Mouse (Mus musculus) embryonic facial prominence, embryonic 13.5 days (tissue): ENCODE measurements around the gene Uri1. TPM values are rescaled to one million over a fixed set of nuclear protein-coding genes. Genes with fewer than 3 reads are reported as not detected.

Experiments used
- ATAC-seq: fragments of 200-750 bp; cut with Nextera tagmentation; 2 replicates; pipeline ENCODE4 v1.8.0; 2017; ENCODE audit warnings: low read depth; ENCODE audit not compliant: insufficient number of reproducible peaks, insufficient read depth, low FRiP score, low TSS enrichment
- H3K27ac ChIP-seq: fragments of 300-500 bp; sonication (generic); 2 replicates; pipeline ENCODE4 v1.5.1; 2015; ENCODE audit warnings: moderate library complexity, mild to moderate bottlenecking, inconsistent platforms
- H3K27me3 ChIP-seq: fragments of 300-500 bp; sonication (generic); 2 replicates; pipeline ENCODE4 v1.6.1; 2015; ENCODE audit warnings: mild to moderate bottlenecking, inconsistent platforms
- H3K36me3 ChIP-seq: fragments of 300-500 bp; sonication (generic); 2 replicates; pipeline ENCODE4 v1.6.1; 2015; ENCODE audit warnings: mild to moderate bottlenecking, inconsistent platforms
- H3K4me1 ChIP-seq: fragments of 300-500 bp; sonication (generic); 2 replicates; pipeline ENCODE4 v1.6.1; 2015; ENCODE audit warnings: inconsistent platforms
- H3K4me2 ChIP-seq: fragments of 300-500 bp; sonication (generic); 2 replicates; pipeline ENCODE4 v1.6.1; 2015; ENCODE audit warnings: moderate library complexity, mild to moderate bottlenecking, inconsistent platforms
- H3K4me3 ChIP-seq: fragments of 300-500 bp; sonication (generic); 2 replicates; pipeline ENCODE4 v1.5.1; 2015; ENCODE audit warnings: mild to moderate bottlenecking, inconsistent platforms
- H3K9ac ChIP-seq: fragments of 300-500 bp; sonication (generic); 2 replicates; pipeline ENCODE4 v1.6.1; 2015; ENCODE audit warnings: mild to moderate bottlenecking, inconsistent platforms
- H3K9me3 ChIP-seq: fragments of 300-500 bp; sonication (generic); 2 replicates; pipeline ENCODE4 v1.6.1; 2016; ENCODE audit warnings: inconsistent platforms
- WGBS: fragments of 180-500 bp; shearing (Covaris S2); methylation state at CpG from one replicate; pipeline ENCODE4 v1.1.7; 2015; ENCODE audit warnings: mixed read lengths; 5-methylcytosine and 5-hydroxymethylcytosine counted together
- polyA plus RNA-seq: library from polyadenylated mRNA; unstranded; fragments of >200 nt; fragmentation: Nextera tagmentation; extraction: Ambion mirVana; gene quantifications from 2 replicates; pipeline ENCODE4 v1.2.1, GENCODE M21; 2015

The Uri1 gene
- polyA plus RNA-seq, 1 experiment from 2014 or later, result 44.4 TPM

DNA sequence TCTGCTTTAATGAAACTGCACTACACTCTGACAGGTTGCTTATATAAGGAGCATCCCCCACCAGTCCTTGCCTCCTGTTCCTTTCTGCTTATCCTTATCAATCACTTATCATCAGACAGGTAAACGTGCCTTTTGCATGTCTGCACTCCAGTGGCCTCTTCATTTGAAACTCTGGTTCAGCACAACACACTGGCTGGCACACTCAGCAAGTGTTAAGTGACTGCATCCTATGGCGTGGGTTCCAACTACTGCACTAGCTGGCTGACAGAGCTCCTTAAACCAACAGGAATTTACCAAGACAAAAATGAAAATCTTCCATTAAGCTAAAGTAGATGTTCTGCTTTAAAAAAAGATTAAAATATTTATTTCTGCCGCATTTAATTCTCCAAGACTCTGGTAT is 9.4 kb downstream of the Uri1 start:
- H3K36me3 ChIP-seq, result no peaks in the 10 kb centered on the region
- no peak for ATAC-seq
- no peaks in the 10 kb centered on the region for H3K27me3 ChIP-seq
- H3K4me1 ChIP-seq, result peaks cover 17% of the 10 kb centered on the region
- WGBS, result 77% methylated on average over 3 of the region's 3 CpGs
- H3K4me3 ChIP-seq, result no peak overlapping the region
- H3K4me2 ChIP-seq, result no peak overlapping the region
- 0 out of 2 replicates have a peak, but pooled peaks cover 3% of the 10 kb centered on the region for H3K9me3 ChIP-seq
- no peak overlapping the region for H3K9ac ChIP-seq
- no peak overlapping the region for H3K27ac ChIP-seq

GRCm38 (mm10) chr7:38012811-38013210 is 10.5 kb downstream of the Uri1 start:
- 98% methylated on average over 4 of the region's 4 CpGs for WGBS
- no peaks in the 10 kb centered on the region for H3K36me3 ChIP-seq
- H3K27ac ChIP-seq, result no peak overlapping the region
- H3K4me3 ChIP-seq, result no peak overlapping the region
- H3K9ac ChIP-seq, result no peak overlapping the region
- H3K27me3 ChIP-seq, result no peaks in the 10 kb centered on the region
- H3K4me1 ChIP-seq, result peaks cover 17% of the 10 kb centered on the region
- ATAC-seq, result no peak
- H3K9me3 ChIP-seq, result 0 out of 2 replicates have a peak, but pooled peaks cover 3% of the 10 kb centered on the region
- H3K4me2 ChIP-seq, result no peak overlapping the region

- 74% methylated on average over 6 of the region's 6 CpGs for WGBS
- Histone ChIP-seq H3K36me3 (no peaks in the 10 kb centered on the region), H3K27ac (no peak overlapping the region), H3K9me3 (0 out of 2 replicates have a peak, but pooled peaks cover 3% of the 10 kb centered on the region), H3K9ac (no peak overlapping the region), H3K27me3 (no peaks in the 10 kb centered on the region), H3K4me2 (no peak overlapping the region), H3K4me1 (0 out of 2 replicates have a peak, but pooled peaks cover under 1% of the 10 kb centered on the region), H3K4me3 (no peak overlapping the region)
- ATAC-seq, result no peak
Observed at GRCm38 (mm10) chr7:38008359-38008758, 15.0 kb downstream of the Uri1 start.

GRCm38 (mm10) chr7:38002451-38002850 is 20.9 kb downstream of the Uri1 start:
- 88% methylated on average over 2 of the region's 2 CpGs for WGBS

GRCm38 (mm10) chr7:37999691-38000090 is 23.7 kb downstream of the Uri1 start:
- H3K9ac ChIP-seq, result no peak overlapping the region
- 57% methylated on average over 2 of the region's 2 CpGs for WGBS

More at GRCm38 (mm10) chr7:38002451-38002850, 20.9 kb downstream of the Uri1 start:
- H3K4me2 ChIP-seq, result no peak overlapping the region
- H3K4me1 ChIP-seq, result peaks cover 3% of the 10 kb centered on the region; the same call in 1 of the 2 replicates
- H3K36me3 ChIP-seq, result no peaks in the 10 kb centered on the region
- H3K27me3 ChIP-seq, result no peaks in the 10 kb centered on the region
- no peaks in the 10 kb centered on the region for H3K9me3 ChIP-seq
- no peak overlapping the region for H3K9ac ChIP-seq
- H3K27ac ChIP-seq, result no peak overlapping the region
- no peak for ATAC-seq
- no peak overlapping the region for H3K4me3 ChIP-seq

GRCm38 (mm10) chr7:37992861-37993260 is 30.5 kb downstream of the Uri1 start:
- 86% methylated on average over 2 of the region's 2 CpGs for WGBS
- H3K27ac ChIP-seq, result no peak overlapping the region
- ATAC-seq, result no peak
- no peak overlapping the region for H3K4me3 ChIP-seq
- no peak overlapping the region for H3K9ac ChIP-seq
- no peaks in the 10 kb centered on the region for H3K27me3 ChIP-seq
- no peaks in the 10 kb centered on the region for H3K4me1 ChIP-seq
- H3K9me3 ChIP-seq, result no peaks in the 10 kb centered on the region
- H3K36me3 ChIP-seq, result no peaks in the 10 kb centered on the region
- H3K4me2 ChIP-seq, result no peak overlapping the region

More at GRCm38 (mm10) chr7:37999691-38000090, 23.7 kb downstream of the Uri1 start:
- Histone ChIP-seq H3K4me3 (no peak overlapping the region), H3K9me3 (no peaks in the 10 kb centered on the region), H3K27ac (no peak overlapping the region), H3K27me3 (no peaks in the 10 kb centered on the region), H3K36me3 (no peaks in the 10 kb centered on the region), H3K4me2 (no peak overlapping the region), H3K4me1 (peaks cover 3% of the 10 kb centered on the region; the same call in 1 of the 2 replicates)
- ATAC-seq, result no peak

DNA sequence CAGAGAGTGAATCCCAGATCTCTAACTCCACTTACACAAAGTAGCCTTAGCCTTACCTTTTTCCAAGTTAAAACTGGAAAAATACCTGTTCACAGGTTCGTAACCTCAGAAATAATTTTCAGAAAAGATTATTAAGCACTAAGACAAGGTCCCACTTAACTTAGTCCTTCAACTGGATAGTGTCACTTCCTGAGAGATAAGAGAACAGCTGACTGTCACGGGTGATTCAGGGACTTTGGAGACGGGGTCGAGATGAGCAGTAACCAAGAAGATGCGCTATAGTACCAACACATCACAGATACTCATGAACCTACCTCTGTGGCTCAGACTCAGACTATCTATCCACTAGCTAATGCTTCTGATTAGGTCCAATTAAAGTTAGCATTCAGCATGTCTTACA is 38.5 kb downstream of the Uri1 start:
- Histone ChIP-seq H3K4me3 (no peak overlapping the region), H3K4me1 (no peaks in the 10 kb centered on the region), H3K27ac (no peak overlapping the region), H3K9me3 (no peaks in the 10 kb centered on the region), H3K27me3 (no peaks in the 10 kb centered on the region), H3K36me3 (peaks cover 10% of the 10 kb centered on the region), H3K4me2 (no peak overlapping the region), H3K9ac (no peak overlapping the region)
- ATAC-seq, result no peak
- WGBS, result 88% methylated on average over 5 of the region's 5 CpGs

- Histone ChIP-seq H3K4me2 (no peak overlapping the region), H3K4me3 (no peak overlapping the region), H3K9ac (no peak overlapping the region), H3K4me1 (no peaks in the 10 kb centered on the region), H3K27me3 (no peaks in the 10 kb centered on the region), H3K9me3 (no peaks in the 10 kb centered on the region), H3K27ac (no peak overlapping the region), H3K36me3 (peaks cover 21% of the 10 kb centered on the region)
- WGBS, result 59% methylated on average over 6 of the region's 6 CpGs
- ATAC-seq, result no peak
Observed at GRCm38 (mm10) chr7:37983471-37983870, 39.9 kb downstream of the Uri1 start.

DNA sequence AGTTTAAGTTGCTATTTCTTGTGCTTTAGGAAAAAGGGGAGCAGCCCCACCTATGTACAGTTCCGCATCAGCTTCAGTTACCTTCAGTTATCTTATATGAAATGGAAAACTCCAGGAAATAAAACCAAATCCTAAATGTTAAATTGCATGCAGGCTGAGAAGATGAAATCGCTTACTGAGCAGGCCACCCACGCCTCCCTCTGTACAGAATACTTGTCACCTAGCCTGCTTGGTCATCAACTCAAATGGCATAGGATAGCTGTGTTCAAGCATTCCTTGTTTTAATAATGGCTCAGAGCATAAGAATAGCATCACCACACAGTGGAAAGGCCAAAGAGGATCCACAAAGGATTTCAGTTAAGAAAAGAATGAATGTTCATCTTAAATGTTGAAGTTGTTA is 43.6 kb downstream of the Uri1 start:
- Histone ChIP-seq H3K4me1 (no peaks in the 10 kb centered on the region), H3K4me3 (no peak overlapping the region), H3K9me3 (no peaks in the 10 kb centered on the region), H3K4me2 (no peak overlapping the region), H3K36me3 (peaks cover 37% of the 10 kb centered on the region), H3K9ac (no peak overlapping the region), H3K27me3 (no peaks in the 10 kb centered on the region), H3K27ac (no peak overlapping the region)
- 89% methylated on average over 3 of the region's 3 CpGs for WGBS
- ATAC-seq, result no peak

GRCm38 (mm10) chr7:37978412-37978811 is 44.9 kb downstream of the Uri1 start:
- 85% methylated on average over 4 of the region's 4 CpGs for WGBS
- no peak for ATAC-seq
- peaks cover 40% of the 10 kb centered on the region for H3K36me3 ChIP-seq
- H3K4me3 ChIP-seq, result no peak overlapping the region
- H3K27me3 ChIP-seq, result no peaks in the 10 kb centered on the region
- H3K9me3 ChIP-seq, result no peaks in the 10 kb centered on the region
- no peak overlapping the region for H3K27ac ChIP-seq
- no peak overlapping the region for H3K9ac ChIP-seq
- no peaks in the 10 kb centered on the region for H3K4me1 ChIP-seq
- no peak overlapping the region for H3K4me2 ChIP-seq

DNA sequence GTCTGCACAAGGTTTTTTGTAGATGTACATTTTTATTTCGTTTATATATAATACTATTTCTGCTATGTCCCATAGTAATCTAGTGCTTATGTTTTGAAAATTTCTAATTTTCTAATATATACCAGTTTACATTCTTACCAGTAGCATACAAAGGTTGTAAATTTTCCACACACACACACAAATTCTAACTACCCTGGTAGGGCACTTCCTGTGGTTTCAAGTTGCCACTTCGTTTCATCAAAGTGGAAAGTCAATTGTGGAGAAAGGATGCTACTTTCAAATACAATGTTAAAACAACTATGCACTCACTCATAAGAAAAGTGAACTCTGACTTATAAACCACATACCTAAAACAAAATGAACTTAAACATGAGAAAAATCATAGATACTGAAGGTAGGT is 45.7 kb downstream of the Uri1 start:
- H3K27me3 ChIP-seq, result no peaks in the 10 kb centered on the region
- no peak for ATAC-seq
- no peaks in the 10 kb centered on the region for H3K4me1 ChIP-seq
- no peak overlapping the region for H3K4me3 ChIP-seq
- no peak overlapping the region for H3K4me2 ChIP-seq
- no peak overlapping the region for H3K27ac ChIP-seq
- H3K36me3 ChIP-seq, result peaks cover 45% of the 10 kb centered on the region
- WGBS, result 85% methylated on average over 2 of the region's 2 CpGs
- H3K9me3 ChIP-seq, result no peaks in the 10 kb centered on the region
- no peak overlapping the region for H3K9ac ChIP-seq

- 83% methylated on average over 2 of the region's 2 CpGs for WGBS
- H3K9ac ChIP-seq, result no peak overlapping the region
- no peaks in the 10 kb centered on the region for H3K27me3 ChIP-seq
- peaks cover 22% of the 10 kb centered on the region for H3K36me3 ChIP-seq
- no peak overlapping the region for H3K4me2 ChIP-seq
- peaks cover 9% of the 10 kb centered on the region; the same call in 1 of the 2 replicates for H3K4me1 ChIP-seq
- no peak overlapping the region for H3K27ac ChIP-seq
- no peak for ATAC-seq
- no peaks in the 10 kb centered on the region for H3K9me3 ChIP-seq
- H3K4me3 ChIP-seq, result no peak overlapping the region
Observed at GRCm38 (mm10) chr7:37972999-37973555, 50.3 kb downstream of the Uri1 start.
